Mouse (Mus musculus): ENCODE results near the gene Sohlh2. TPM values are rescaled to one million over a fixed set of nuclear protein-coding genes. Genes with fewer than 3 reads are reported as not detected.

The Sohlh2 gene
- not detected in 2 replicates for polyA plus RNA-seq (2014; fragmentation: Nextera tagmentation; extraction: Ambion mirVana)

- no peak for ATAC-seq (replicated peaks; ENCODE audit: low FRiP score)
- WGBS: 87% methylated on average over 22 of the region's 22 CpGs
Measured at GRCm38 (mm10) chr3:55181766-55182165, at the start of gene Sohlh2. TSS of gene Sohlh2 (plus strand) at chr3:55182028.

GRCm38 (mm10) chr3:55137039-55137438 is 44.8 kb upstream of the Sohlh2 start, which contains the start of gene Ccdc169:
TSS of gene Ccdc169 (plus strand) at chr3:55137339.
- ATAC-seq (replicated peaks; ENCODE audit: low FRiP score) (no peak), DNase-seq (ENCODE audit: low spot score) (no peak)
- Histone ChIP-seq H3K4me2 (no peak within 1 kb of the TSS), H3K9me3 (ENCODE audit: control insufficient read depth, low read length) (no peaks in the 10 kb centered on the region), H3K36me3 (ENCODE audit: control insufficient read depth, insufficient read depth, low read length) (peaks cover 18% of the 10 kb centered on the region), H3K27me3 (replicated peaks; ENCODE audit: control insufficient read depth, insufficient read depth, low read length) (no peaks in the 10 kb centered on the region), H3K27ac (ENCODE audit: low read depth, low read length) (no peak within 1 kb of the TSS), H3K4me1 (replicated peaks; ENCODE audit: control insufficient read depth, insufficient read depth, low read length) (no peaks in the 10 kb centered on the region), H3K9ac (ENCODE audit: low read depth, low read length) (no peak within 1 kb of the TSS), H3K4me3 (ENCODE audit: low read depth, low read length) (no peak within 1 kb of the TSS)

More at GRCm38 (mm10) chr3:55181766-55182165, at the start of gene Sohlh2:
- DNase-seq (ENCODE audit: low spot score): no peak
- Histone ChIP-seq H3K4me2 (no peak within 1 kb of the TSS), H3K27me3 (replicated peaks; ENCODE audit: control insufficient read depth, insufficient read depth, low read length) (no peaks in the 10 kb centered on the region), H3K9me3 (ENCODE audit: control insufficient read depth, low read length) (no peaks in the 10 kb centered on the region), H3K36me3 (ENCODE audit: control insufficient read depth, insufficient read depth, low read length) (no peaks in the 10 kb centered on the region), H3K9ac (ENCODE audit: low read depth, low read length) (no peak within 1 kb of the TSS), H3K4me3 (ENCODE audit: low read depth, low read length) (no peak within 1 kb of the TSS), H3K4me1 (replicated peaks; ENCODE audit: control insufficient read depth, insufficient read depth, low read length) (no peaks in the 10 kb centered on the region), H3K27ac (ENCODE audit: low read depth, low read length) (no peak within 1 kb of the TSS)

GRCm38 (mm10) chr3:55139837-55140236 is 42.0 kb upstream of the Sohlh2 start:
- Histone ChIP-seq H3K9ac (ENCODE audit: low read depth, low read length) (no peak overlapping the region), H3K4me2 (no peak overlapping the region), H3K36me3 (ENCODE audit: control insufficient read depth, insufficient read depth, low read length) (peaks cover 11% of the 10 kb centered on the region), H3K27me3 (replicated peaks; ENCODE audit: control insufficient read depth, insufficient read depth, low read length) (no peaks in the 10 kb centered on the region), H3K4me3 (ENCODE audit: low read depth, low read length) (no peak overlapping the region), H3K27ac (ENCODE audit: low read depth, low read length) (no peak overlapping the region), H3K9me3 (ENCODE audit: control insufficient read depth, low read length) (no peaks in the 10 kb centered on the region), H3K4me1 (replicated peaks; ENCODE audit: control insufficient read depth, insufficient read depth, low read length) (no peaks in the 10 kb centered on the region)
- ATAC-seq (replicated peaks; ENCODE audit: low FRiP score): no peak
- WGBS: 90% methylated on average over 12 of the region's 12 CpGs
- DNase-seq (ENCODE audit: low spot score): no peak

- no peak overlapping the region for H3K27ac ChIP-seq (ENCODE audit: low read depth, low read length)
- no peak overlapping the region for H3K4me2 ChIP-seq
- peaks cover 6% of the 10 kb centered on the region for H3K36me3 ChIP-seq (ENCODE audit: control insufficient read depth, insufficient read depth, low read length)
- H3K4me3 ChIP-seq (ENCODE audit: low read depth, low read length): no peak overlapping the region
- ATAC-seq (replicated peaks; ENCODE audit: low FRiP score) (no peak), DNase-seq (ENCODE audit: low spot score) (no peak)
- WGBS: 83% methylated on average over 2 of the region's 2 CpGs
- H3K9ac ChIP-seq (ENCODE audit: low read depth, low read length): no peak overlapping the region
- no peaks in the 10 kb centered on the region for H3K27me3 ChIP-seq (replicated peaks; ENCODE audit: control insufficient read depth, insufficient read depth, low read length)
- H3K9me3 ChIP-seq (ENCODE audit: control insufficient read depth, low read length): no peaks in the 10 kb centered on the region
- no peaks in the 10 kb centered on the region for H3K4me1 ChIP-seq (replicated peaks; ENCODE audit: control insufficient read depth, insufficient read depth, low read length)
Measured at GRCm38 (mm10) chr3:55141401-55141800, 40.4 kb upstream of the Sohlh2 start.

- Histone ChIP-seq H3K27me3 (replicated peaks; ENCODE audit: control insufficient read depth, insufficient read depth, low read length) (no peaks in the 10 kb centered on the region), H3K4me3 (ENCODE audit: low read depth, low read length) (no peak overlapping the region), H3K27ac (ENCODE audit: low read depth, low read length) (no peak overlapping the region), H3K9ac (ENCODE audit: low read depth, low read length) (no peak overlapping the region), H3K4me2 (no peak overlapping the region), H3K9me3 (ENCODE audit: control insufficient read depth, low read length) (no peaks in the 10 kb centered on the region), H3K36me3 (ENCODE audit: control insufficient read depth, insufficient read depth, low read length) (no peaks in the 10 kb centered on the region), H3K4me1 (replicated peaks; ENCODE audit: control insufficient read depth, insufficient read depth, low read length) (no peaks in the 10 kb centered on the region)
- ATAC-seq (replicated peaks; ENCODE audit: low FRiP score) (no peak), DNase-seq (ENCODE audit: low spot score) (no peak)
- 82% methylated on average over 4 of the region's 4 CpGs for WGBS
Measured at GRCm38 (mm10) chr3:55144916-55145315, 36.9 kb upstream of the Sohlh2 start.

GRCm38 (mm10) chr3:55146441-55146840 is 35.4 kb upstream of the Sohlh2 start:
- Histone ChIP-seq H3K36me3 (ENCODE audit: control insufficient read depth, insufficient read depth, low read length) (no peaks in the 10 kb centered on the region), H3K4me3 (ENCODE audit: low read depth, low read length) (no peak overlapping the region), H3K27ac (ENCODE audit: low read depth, low read length) (no peak overlapping the region), H3K4me1 (replicated peaks; ENCODE audit: control insufficient read depth, insufficient read depth, low read length) (no peaks in the 10 kb centered on the region), H3K9ac (ENCODE audit: low read depth, low read length) (no peak overlapping the region), H3K27me3 (replicated peaks; ENCODE audit: control insufficient read depth, insufficient read depth, low read length) (no peaks in the 10 kb centered on the region), H3K4me2 (no peak overlapping the region), H3K9me3 (ENCODE audit: control insufficient read depth, low read length) (no peaks in the 10 kb centered on the region)
- ATAC-seq (replicated peaks; ENCODE audit: low FRiP score): no peak
- 79% methylated on average over 6 of the region's 6 CpGs for WGBS
- no peak for DNase-seq (ENCODE audit: low spot score)

GRCm38 (mm10) chr3:55147156-55147555 is 34.7 kb upstream of the Sohlh2 start:
- Histone ChIP-seq H3K36me3 (ENCODE audit: control insufficient read depth, insufficient read depth, low read length) (no peaks in the 10 kb centered on the region), H3K9me3 (ENCODE audit: control insufficient read depth, low read length) (no peaks in the 10 kb centered on the region), H3K4me1 (replicated peaks; ENCODE audit: control insufficient read depth, insufficient read depth, low read length) (no peaks in the 10 kb centered on the region), H3K27me3 (replicated peaks; ENCODE audit: control insufficient read depth, insufficient read depth, low read length) (no peaks in the 10 kb centered on the region), H3K9ac (ENCODE audit: low read depth, low read length) (no peak overlapping the region), H3K27ac (ENCODE audit: low read depth, low read length) (no peak overlapping the region), H3K4me2 (no peak overlapping the region), H3K4me3 (ENCODE audit: low read depth, low read length) (no peak overlapping the region)
- ATAC-seq (replicated peaks; ENCODE audit: low FRiP score) (no peak), DNase-seq (ENCODE audit: low spot score) (no peak)
- WGBS: 80% methylated on average over 2 of the region's 2 CpGs

- no peaks in the 10 kb centered on the region for H3K27me3 ChIP-seq (replicated peaks; ENCODE audit: control insufficient read depth, insufficient read depth, low read length)
- H3K9ac ChIP-seq (ENCODE audit: low read depth, low read length): no peak overlapping the region
- no peaks in the 10 kb centered on the region for H3K9me3 ChIP-seq (ENCODE audit: control insufficient read depth, low read length)
- 52% methylated on average over 3 of the region's 3 CpGs for WGBS
- H3K4me1 ChIP-seq (replicated peaks; ENCODE audit: control insufficient read depth, insufficient read depth, low read length): no peaks in the 10 kb centered on the region
- ATAC-seq (replicated peaks; ENCODE audit: low FRiP score) (no peak), DNase-seq (ENCODE audit: low spot score) (no peak)
- no peak overlapping the region for H3K4me3 ChIP-seq (ENCODE audit: low read depth, low read length)
- no peaks in the 10 kb centered on the region for H3K36me3 ChIP-seq (ENCODE audit: control insufficient read depth, insufficient read depth, low read length)
- no peak overlapping the region for H3K4me2 ChIP-seq
- no peak overlapping the region for H3K27ac ChIP-seq (ENCODE audit: low read depth, low read length)
Measured at GRCm38 (mm10) chr3:55148091-55148490, 33.7 kb upstream of the Sohlh2 start.

GRCm38 (mm10) chr3:55151656-55152433 is 30.0 kb upstream of the Sohlh2 start:
- Histone ChIP-seq H3K4me2 (no peak overlapping the region), H3K36me3 (ENCODE audit: control insufficient read depth, insufficient read depth, low read length) (no peaks in the 10 kb centered on the region), H3K27ac (ENCODE audit: low read depth, low read length) (no peak overlapping the region), H3K4me3 (ENCODE audit: low read depth, low read length) (no peak overlapping the region), H3K9me3 (ENCODE audit: control insufficient read depth, low read length) (no peaks in the 10 kb centered on the region), H3K27me3 (replicated peaks; ENCODE audit: control insufficient read depth, insufficient read depth, low read length) (no peaks in the 10 kb centered on the region), H3K9ac (ENCODE audit: low read depth, low read length) (no peak overlapping the region), H3K4me1 (replicated peaks; ENCODE audit: control insufficient read depth, insufficient read depth, low read length) (no peaks in the 10 kb centered on the region)
- DNase-seq (ENCODE audit: low spot score): no peak
- no peak for ATAC-seq (replicated peaks; ENCODE audit: low FRiP score)
- 47% methylated on average over 7 of the region's 7 CpGs for WGBS
